Mouse (Mus musculus) fat pad, adult 2 months (tissue): Measurements from ENCODE around the gene Gnai2.
"Not testable (repeated sequence)": the region's sequence is repeated elsewhere in the genome, so short reads cannot be mapped to it uniquely, and the experiment has no call there.

Experiments
- DNase-seq: peaks from one replicate; pipeline ENCODE4 v3.0.0-alpha.2; 2011; ENCODE audit warnings: low read depth, low spot score; ENCODE audit errors: extremely low read depth

Gene Gnai2

DNA sequence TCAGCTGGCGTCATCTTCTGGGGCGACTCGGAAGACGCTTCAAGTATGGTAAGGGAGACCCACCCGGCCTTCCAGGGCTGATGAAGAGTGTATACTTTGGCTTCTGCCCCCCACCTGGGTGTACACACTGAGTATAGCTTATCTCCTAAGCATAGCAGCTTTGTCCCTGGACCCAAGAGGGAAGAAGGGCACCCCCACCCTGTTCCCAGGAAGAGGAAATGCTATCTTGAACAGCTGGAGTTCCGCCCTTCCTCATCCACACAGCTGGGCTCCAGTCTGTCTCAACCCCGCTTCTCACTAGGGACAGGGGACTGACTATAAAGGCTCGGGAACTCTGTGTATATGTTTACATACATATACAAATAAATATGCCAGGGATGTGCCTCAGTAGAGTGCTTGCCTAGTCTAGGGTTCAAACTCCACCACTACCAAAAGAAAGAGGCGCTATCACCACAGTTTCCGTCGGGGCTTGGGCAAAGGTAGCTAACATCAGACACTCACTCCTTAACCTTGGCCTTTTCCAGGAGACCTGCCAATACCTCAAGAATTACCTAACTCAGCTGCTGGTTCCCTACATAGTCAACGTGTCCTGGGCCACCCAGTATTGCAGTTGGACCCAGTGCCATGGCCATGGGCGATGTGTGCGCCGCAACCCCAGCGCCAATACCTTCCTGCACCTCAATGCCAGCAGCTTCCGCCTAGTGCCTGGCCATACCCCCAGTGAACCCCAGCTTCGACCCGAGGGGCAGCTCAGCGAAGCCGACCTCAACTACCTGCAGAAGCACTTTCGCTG, 63.4 kb downstream of the Gnai2 start:
- peak; percentile 94 for DNase-seq

GRCm38 (mm10) chr9:107570845-107571244, 64.3 kb downstream of the Gnai2 start:
- no peak for DNase-seq

- DNase-seq = no peak
These were observed 65.2 kb downstream of the Gnai2 start for GRCm38 (mm10) chr9:107570016-107570415.

DNA sequence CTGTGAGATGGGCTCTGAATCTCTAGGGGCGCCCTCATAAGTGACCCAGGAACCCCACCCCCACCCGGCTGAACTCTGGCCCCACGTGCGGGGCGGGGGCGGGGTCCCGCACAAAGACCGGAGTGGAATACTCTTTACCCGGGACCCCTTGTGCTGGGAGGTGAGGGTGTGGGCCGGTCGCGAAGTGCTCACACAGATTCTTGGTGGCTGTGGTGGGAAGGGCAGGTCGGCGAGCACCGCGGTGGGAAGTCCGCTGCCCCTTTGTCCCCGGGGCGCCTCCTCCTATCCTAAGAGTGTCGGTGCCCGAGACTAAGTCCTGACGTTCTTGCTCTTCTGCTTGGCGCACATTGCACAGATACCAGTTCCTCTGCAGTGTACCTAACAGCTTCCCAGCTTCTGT, 65.9 kb downstream of the Gnai2 start:
- no peak for DNase-seq

- no peak for DNase-seq
These were observed 66.6 kb downstream of the Gnai2 start for GRCm38 (mm10) chr9:107568331-107569261.

GRCm38 (mm10) chr9:107567702-107568319, 67.4 kb downstream of the Gnai2 start, which contains the start of gene Hyal2:
Gene Hyal2 (plus strand): TSS chr9:107567945.
- DNase-seq = no peak

DNA sequence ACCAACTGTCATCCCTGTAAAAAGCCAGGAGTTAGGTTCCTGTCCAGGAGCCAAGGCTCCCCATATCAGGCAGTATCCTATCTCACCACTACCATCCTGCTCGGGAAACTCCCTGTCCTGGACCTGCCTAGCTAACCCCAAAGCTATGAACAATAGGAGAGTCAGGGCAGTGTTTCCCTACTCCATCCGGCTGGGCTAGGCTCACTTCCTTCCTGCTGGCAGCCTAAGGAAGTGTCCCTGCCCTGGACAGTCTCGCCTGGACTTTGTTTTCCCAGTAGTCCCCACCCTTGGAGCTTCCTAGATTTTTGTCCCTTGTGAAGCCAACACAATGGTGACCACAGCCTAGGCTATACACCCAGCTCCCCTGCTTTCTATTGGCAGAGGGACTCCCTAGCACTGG, 68.3 kb downstream of the Gnai2 start:
- DNase-seq = no peak

DNA sequence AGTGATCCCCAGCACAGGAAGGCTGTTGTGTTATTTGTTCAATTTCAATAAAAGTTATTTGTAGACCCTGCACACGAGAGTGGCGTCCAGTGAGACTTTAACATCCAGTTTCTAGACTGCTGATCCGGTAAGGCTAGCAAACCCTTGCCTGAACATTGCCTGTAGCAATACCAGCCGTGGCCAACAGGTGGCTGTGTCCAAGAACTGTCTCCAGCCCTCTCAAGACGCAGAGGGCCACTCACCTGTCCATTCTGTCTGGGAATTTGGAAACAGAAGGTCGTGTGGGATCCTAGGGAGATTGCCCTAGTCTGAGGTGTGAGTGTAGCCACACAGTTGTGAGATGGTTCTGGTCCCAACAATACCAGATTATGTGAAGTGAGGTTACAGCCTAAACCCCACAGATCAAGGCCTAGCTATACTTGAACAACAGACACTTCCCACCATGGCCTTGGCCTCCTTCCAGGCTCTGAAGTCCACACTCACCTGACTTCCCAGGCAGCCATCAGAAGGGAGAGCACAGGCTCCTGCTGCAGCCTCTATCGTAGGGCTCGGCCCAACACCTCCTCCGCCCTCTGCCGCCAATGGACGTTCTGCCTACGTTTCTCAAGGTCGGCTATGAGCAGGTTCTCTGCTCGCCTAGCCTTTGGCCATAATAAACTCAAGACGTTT, 69.0 kb downstream of the Gnai2 start:
- no peak for DNase-seq

DNA sequence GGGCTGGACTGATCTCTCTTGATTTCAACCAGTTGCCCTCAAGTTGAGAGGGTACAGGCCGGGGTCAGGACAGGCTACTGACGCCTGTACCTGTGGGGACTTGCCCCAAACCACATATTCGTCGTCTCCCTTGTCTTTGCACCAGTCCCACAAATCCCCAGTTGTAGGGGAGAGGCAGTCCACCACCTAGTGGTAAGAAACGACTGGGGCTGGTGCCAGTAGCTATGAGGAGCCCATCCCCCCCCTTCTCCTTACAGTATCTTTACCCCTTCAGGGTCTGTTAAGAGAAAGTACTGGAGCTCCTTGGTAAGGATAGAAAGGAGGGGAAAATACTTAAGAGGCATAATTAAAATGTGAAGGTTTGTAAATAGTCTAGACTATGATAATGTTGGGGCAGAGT, 69.6 kb downstream of the Gnai2 start:
- not testable (repeated sequence) for DNase-seq
